Mouse (Mus musculus) inflammation-experienced regulatory T-cells, adult 6 months (primary cell): ENCODE data around the gene Olfr132. TPM values are rescaled to one million over a fixed set of nuclear protein-coding genes. Genes with fewer than 3 reads are reported as not detected.
"Not testable (repeated sequence)": the region's sequence is repeated elsewhere in the genome, so short reads cannot be mapped to it uniquely, and the experiment has no call there.

Experiments
- ATAC-seq: one replicate; pipeline ENCODE4 v1.8.0; 2017
- polyA plus RNA-seq, 3 experiments: library from polyadenylated mRNA; unstranded; fragments of 100-300 nt; shearing (Covaris generic); gene quantifications; one replicate each; pipeline ENCODE4 v1.2.1; 2017

Olfr132 gene
- polyA plus RNA-seq = not detected

- no peak for ATAC-seq
Measured at GRCm38 (mm10) chr17:38134426-38134825, at the start of gene Olfr132. Gene Olfr132, minus strand, starts transcription at chr17:38134526.

- ATAC-seq = no peak
Measured at GRCm38 (mm10) chr17:38171088-38171487, 36.8 kb upstream of the Olfr132 start, which contains the start of gene Olfr134. Gene Olfr134, plus strand, starts transcription at chr17:38171388.

GRCm38 (mm10) chr17:38144981-38145380 lies 10.7 kb upstream of the Olfr132 start, which contains the start of gene Olfr133:
Gene Olfr133, plus strand, starts transcription at chr17:38145281.
- no peak for ATAC-seq

GRCm38 (mm10) chr17:38125371-38125770 lies 9.0 kb downstream of the Olfr132 start:
- not testable (repeated sequence) for ATAC-seq

- not testable (repeated sequence) for ATAC-seq
Measured at GRCm38 (mm10) chr17:38124199-38124598, 10.1 kb downstream of the Olfr132 start.

GRCm38 (mm10) chr17:38088593-38088992 lies 45.7 kb downstream of the Olfr132 start, which contains the start of gene Olfr131:
Gene Olfr131, minus strand, starts transcription at chr17:38088693.
- ATAC-seq = no peak

GRCm38 (mm10) chr17:38082364-38082763 lies 52.0 kb downstream of the Olfr132 start:
- no peak for ATAC-seq

Other genes with a start within 250 kb of the Olfr132 start
- gene Olfr127, start 234.1 kb downstream of the Olfr132 start, polyA plus RNA-seq = not detected
- not detected for gene Olfr128, start 214.0 kb downstream of the Olfr132 start, polyA plus RNA-seq
- not detected for gene Olfr761, start 181.4 kb downstream of the Olfr132 start, polyA plus RNA-seq
- not detected for gene Olfr129, start 74.4 kb downstream of the Olfr132 start, polyA plus RNA-seq
- not detected for gene Olfr130, start 70.6 kb downstream of the Olfr132 start, polyA plus RNA-seq
- gene Olfr131, start 45.8 kb downstream of the Olfr132 start, polyA plus RNA-seq = not detected
- not detected for gene Olfr133, start 10.8 kb upstream of the Olfr132 start, polyA plus RNA-seq
- gene Olfr134, start 36.9 kb upstream of the Olfr132 start, polyA plus RNA-seq = not detected
- not detected for gene Olfr135, start 69.8 kb upstream of the Olfr132 start, polyA plus RNA-seq
- gene Olfr138, start 126.5 kb upstream of the Olfr132 start, polyA plus RNA-seq = not detected
- not detected for gene Olfr137, start 173.0 kb upstream of the Olfr132 start, polyA plus RNA-seq
- gene Olfr136, start 195.3 kb upstream of the Olfr132 start, polyA plus RNA-seq = not detected